Mouse (Mus musculus) layer of hippocampus, adult 9-11 months (tissue): ENCODE results near the gene Gm3755.
"Not testable (repeated sequence)": the region's sequence is repeated elsewhere in the genome, so short reads cannot be mapped to it uniquely, and the experiment has no call there.

Experiments
- DNase-seq: peaks from one replicate; pipeline ENCODE4 v3.0.0; 2022

The Gm3755 gene

DNA sequence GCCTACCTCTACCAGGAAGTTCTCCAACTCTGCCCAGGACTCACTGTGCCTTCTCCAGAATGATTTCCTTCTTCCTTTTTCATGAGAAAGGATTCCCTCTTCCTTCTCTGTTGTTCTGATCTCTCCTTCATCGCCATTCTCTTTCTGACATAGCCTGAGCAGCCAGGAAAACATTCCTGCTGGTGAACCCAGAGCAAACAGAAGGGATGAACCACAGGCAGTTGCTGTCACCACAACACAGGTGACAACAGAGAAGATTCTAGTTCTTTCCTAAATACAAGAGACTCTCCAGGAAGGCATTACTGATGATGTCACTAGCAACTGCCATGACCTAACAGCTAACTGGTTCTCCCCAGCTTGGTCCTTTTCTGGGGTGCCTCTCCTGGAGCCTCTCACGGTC lies at the start of gene Gm3755:
Gene Gm3755 (minus strand): TSS at position 101 of the 400 bp plus-strand sequence.
- DNase-seq, result not testable (repeated sequence)

- DNase-seq, result not testable (repeated sequence)
Measured at GRCm38 (mm10) chr14:7488731-7489130, 38.0 kb upstream of the Gm3755 start.

DNA sequence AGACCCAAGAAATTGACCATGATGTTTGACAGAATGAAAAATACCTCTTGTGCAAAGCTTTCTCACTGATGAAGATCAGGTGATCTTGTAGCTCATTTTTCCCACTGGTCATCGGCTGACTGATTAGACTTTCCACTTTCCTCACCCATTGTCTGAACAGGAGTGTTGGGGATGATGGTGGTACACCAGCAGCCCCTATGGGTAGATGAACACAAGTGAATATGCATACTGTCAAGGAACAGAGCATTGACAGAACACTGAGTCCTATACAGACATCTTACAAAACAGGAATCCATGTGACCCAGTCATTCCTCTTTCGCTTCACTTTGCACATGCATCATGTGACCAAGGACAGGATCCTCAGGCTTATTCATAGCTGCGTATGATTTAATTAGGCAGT lies 32.9 kb upstream of the Gm3755 start, which contains the start of gene Gm3752:
Gene Gm3752 (minus strand): TSS at position 101 of the 400 bp plus-strand sequence.
- not testable (repeated sequence) for DNase-seq

- not testable (repeated sequence) for DNase-seq
Measured at GRCm38 (mm10) chr14:7422496-7422895, 28.2 kb downstream of the Gm3755 start.
